Mouse (Mus musculus): ENCODE measurements around the gene Zbtb48. TPM values are rescaled to one million over a fixed set of nuclear protein-coding genes. Genes with fewer than 3 reads are reported as not detected.

The Zbtb48 gene
- polyA plus RNA-seq (2012; fragmentation: generic; extraction: Trizol) = 8.6 TPM
- long read RNA-seq, experiment 1, partial matches to known transcripts = 2 of 7 reads
- long read RNA-seq, experiment 1, other reads (novel, unspliced or antisense) = 3 of 7 reads
- long read RNA-seq, experiment 2, transcript Zbtb48-201 (11 exons, 2,218 nt) = major isoform, 19 of 39 reads
- long read RNA-seq, experiment 2, partial matches to known transcripts = 2 of 39 reads
- long read RNA-seq, experiment 2, other reads (novel, unspliced or antisense) = 17 of 39 reads

DNA sequence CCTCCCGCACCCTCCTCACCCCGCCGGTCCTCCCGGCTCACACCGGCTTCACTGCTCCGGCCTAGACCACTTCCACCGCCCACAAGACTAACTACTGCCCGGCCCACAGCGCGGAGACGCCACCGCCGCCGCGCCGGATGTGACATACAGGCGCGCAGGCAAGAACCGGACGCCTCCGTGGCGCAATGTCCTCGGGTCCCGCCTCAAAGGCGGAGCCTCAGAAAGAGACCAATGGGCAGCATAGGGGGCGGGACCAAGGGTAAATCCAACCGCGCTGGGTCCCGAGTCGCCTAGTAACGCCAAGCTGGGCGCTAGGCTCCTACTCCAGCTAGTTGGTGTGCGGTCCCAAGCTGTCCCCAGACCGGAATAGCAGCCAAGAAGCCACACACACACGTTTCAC is at the start of gene Zbtb48:
Gene Zbtb48, minus strand, starts transcription at position 148 of the 400 bp plus-strand sequence.
- no peaks in the 10 kb centered on the region for H3K27me3 ChIP-seq (ENCODE audit: control insufficient read depth, insufficient read depth, insufficient read length)

DNA sequence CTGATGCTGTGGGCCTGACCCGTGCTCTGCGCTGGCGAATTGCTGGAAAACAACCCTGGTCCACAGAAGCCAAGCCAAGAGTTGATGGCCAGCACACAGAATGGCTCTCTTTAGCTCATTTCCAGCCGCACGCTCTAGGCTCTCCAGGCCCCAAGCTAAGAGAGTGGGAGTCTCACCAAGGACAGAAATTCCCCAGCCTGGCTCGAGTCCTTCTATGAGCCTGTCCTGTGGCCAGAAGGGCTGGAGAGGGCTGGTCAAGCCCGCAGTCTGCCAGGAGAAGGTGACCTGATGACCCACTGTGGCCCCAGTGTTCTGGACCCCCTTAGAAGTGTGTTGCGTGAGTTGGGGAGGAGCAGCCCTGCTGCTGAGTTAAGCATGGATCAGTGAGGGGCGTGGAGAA is 49.7 kb upstream of the Zbtb48 start:
- Histone ChIP-seq H3K79me3 (ENCODE audit: low read depth) (no peaks in the 10 kb centered on the region), H3K27me3 (ENCODE audit: control insufficient read depth, insufficient read depth, insufficient read length) (no peaks in the 10 kb centered on the region), H3K79me2 (ENCODE audit: control insufficient read depth, insufficient read depth) (no peaks in the 10 kb centered on the region), H3ac (ENCODE audit: control insufficient read depth, insufficient read length, low read depth) (no peak overlapping the region), H3K36me3 (ENCODE audit: control insufficient read depth, insufficient read depth) (no peaks in the 10 kb centered on the region), H3K4me3 (ENCODE audit: insufficient read depth, poor library complexity, severe bottlenecking) (no peak overlapping the region)
- TF ChIP-seq MYOG (IDR thresholded peaks at IDR 0.05; ENCODE audit: control insufficient read depth, extremely low read depth, insufficient read length) (no peak), MAX (IDR thresholded peaks at IDR 0.05) (no peak), USF1 (IDR thresholded peaks at IDR 0.05; ENCODE audit: low read depth) (no peak), CTCF (IDR thresholded peaks at IDR 0.05; ENCODE audit: control insufficient read depth, insufficient read depth, insufficient read length) (no peak), MYOD1 (IDR thresholded peaks at IDR 0.05; ENCODE audit: control insufficient read depth, insufficient read length, low read depth) (no peak), FOSL1 (IDR thresholded peaks at IDR 0.05; ENCODE audit: insufficient read depth, low read length, poor library complexity, severe bottlenecking) (no peak), CEBPB (IDR thresholded peaks at IDR 0.05; ENCODE audit: low read depth) (no peak)

More for the DNA sequence above, at the start of gene Zbtb48:
- H3ac ChIP-seq (ENCODE audit: control insufficient read depth, insufficient read length, low read depth) = peak within 1 kb of the TSS; percentile 90
- peak within 1 kb of the TSS; percentile 74 for H3K4me3 ChIP-seq (ENCODE audit: insufficient read depth, poor library complexity, severe bottlenecking)
- TF ChIP-seq MYOD1 (IDR thresholded peaks at IDR 0.05; ENCODE audit: control insufficient read depth, insufficient read length, low read depth) (no peak), CTCF (IDR thresholded peaks at IDR 0.05; ENCODE audit: control insufficient read depth, insufficient read depth, insufficient read length) (no peak), USF1 (IDR thresholded peaks at IDR 0.05; ENCODE audit: low read depth) (no peak), FOSL1 (IDR thresholded peaks at IDR 0.05; ENCODE audit: insufficient read depth, low read length, poor library complexity, severe bottlenecking) (no peak), CEBPB (IDR thresholded peaks at IDR 0.05; ENCODE audit: low read depth) (peak; percentile 78), MAX (IDR thresholded peaks at IDR 0.05) (peak; percentile 8), MYOG (IDR thresholded peaks at IDR 0.05; ENCODE audit: control insufficient read depth, extremely low read depth, insufficient read length) (no peak)
- peaks cover 46% of the 10 kb centered on the region for H3K79me2 ChIP-seq (ENCODE audit: control insufficient read depth, insufficient read depth)
- H3K36me3 ChIP-seq (ENCODE audit: control insufficient read depth, insufficient read depth) = peaks cover 22% of the 10 kb centered on the region
- H3K79me3 ChIP-seq (ENCODE audit: low read depth) = peaks cover 29% of the 10 kb centered on the region

DNA sequence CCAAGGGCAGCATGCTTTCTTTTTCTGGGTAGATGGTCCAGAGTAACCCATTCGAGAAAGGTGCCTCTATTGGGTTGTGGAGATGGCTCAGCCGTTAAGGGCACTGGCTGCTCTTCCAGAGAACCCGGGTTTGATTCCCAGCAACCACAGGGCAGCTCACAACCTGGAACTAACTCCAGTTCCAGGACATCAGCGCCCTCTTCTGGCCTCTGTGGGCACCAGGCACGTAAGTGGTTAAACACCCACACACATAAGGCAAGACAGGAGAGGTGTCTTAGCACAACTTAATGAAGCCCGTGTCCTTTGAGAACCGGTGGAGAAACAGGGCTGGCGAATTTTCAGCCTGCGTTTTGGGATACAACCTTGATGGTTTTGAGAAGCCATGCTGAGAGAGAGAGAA is 47.1 kb upstream of the Zbtb48 start:
- H3K79me3 ChIP-seq (ENCODE audit: low read depth) = no peaks in the 10 kb centered on the region
- TF ChIP-seq MYOG (IDR thresholded peaks at IDR 0.05; ENCODE audit: control insufficient read depth, extremely low read depth, insufficient read length) (no peak), FOSL1 (IDR thresholded peaks at IDR 0.05; ENCODE audit: insufficient read depth, low read length, poor library complexity, severe bottlenecking) (no peak), CEBPB (IDR thresholded peaks at IDR 0.05; ENCODE audit: low read depth) (no peak), USF1 (IDR thresholded peaks at IDR 0.05; ENCODE audit: low read depth) (no peak), MYOD1 (IDR thresholded peaks at IDR 0.05; ENCODE audit: control insufficient read depth, insufficient read length, low read depth) (no peak), CTCF (IDR thresholded peaks at IDR 0.05; ENCODE audit: control insufficient read depth, insufficient read depth, insufficient read length) (no peak), MAX (IDR thresholded peaks at IDR 0.05) (no peak)
- no peaks in the 10 kb centered on the region for H3K27me3 ChIP-seq (ENCODE audit: control insufficient read depth, insufficient read depth, insufficient read length)

DNA sequence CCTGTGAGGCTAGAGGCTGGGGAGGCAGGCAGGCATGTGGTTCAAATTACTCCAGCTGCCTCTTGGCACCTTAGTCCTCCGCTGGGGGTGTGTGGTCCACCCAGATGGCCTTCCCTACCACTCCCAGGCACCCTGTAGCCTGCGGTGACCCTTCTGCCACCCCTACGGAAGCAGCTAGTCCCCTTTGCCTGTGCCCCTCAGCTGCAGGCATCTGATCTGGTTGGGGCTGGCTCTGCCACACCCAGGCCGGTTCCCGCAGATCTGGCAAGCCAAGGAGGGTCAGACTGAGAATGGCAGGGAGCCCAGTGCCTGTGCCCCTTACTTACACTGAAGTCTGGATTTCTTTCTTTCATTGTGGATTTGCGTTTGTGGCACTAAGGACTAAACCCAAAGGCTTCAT is 46.2 kb upstream of the Zbtb48 start:
- Histone ChIP-seq H3K27me3 (ENCODE audit: control insufficient read depth, insufficient read depth, insufficient read length) (no peaks in the 10 kb centered on the region), H3K79me2 (ENCODE audit: control insufficient read depth, insufficient read depth) (no peaks in the 10 kb centered on the region), H3K4me3 (ENCODE audit: insufficient read depth, poor library complexity, severe bottlenecking) (no peak overlapping the region), H3ac (ENCODE audit: control insufficient read depth, insufficient read length, low read depth) (no peak overlapping the region), H3K36me3 (ENCODE audit: control insufficient read depth, insufficient read depth) (no peaks in the 10 kb centered on the region), H3K79me3 (ENCODE audit: low read depth) (no peaks in the 10 kb centered on the region)
- TF ChIP-seq USF1 (IDR thresholded peaks at IDR 0.05; ENCODE audit: low read depth) (no peak), MYOG (IDR thresholded peaks at IDR 0.05; ENCODE audit: control insufficient read depth, extremely low read depth, insufficient read length) (no peak), MAX (IDR thresholded peaks at IDR 0.05) (no peak), CEBPB (IDR thresholded peaks at IDR 0.05; ENCODE audit: low read depth) (no peak), CTCF (IDR thresholded peaks at IDR 0.05; ENCODE audit: control insufficient read depth, insufficient read depth, insufficient read length) (no peak), FOSL1 (IDR thresholded peaks at IDR 0.05; ENCODE audit: insufficient read depth, low read length, poor library complexity, severe bottlenecking) (no peak), MYOD1 (IDR thresholded peaks at IDR 0.05; ENCODE audit: control insufficient read depth, insufficient read length, low read depth) (no peak)

More for the DNA sequence above, 47.1 kb upstream of the Zbtb48 start:
- no peak overlapping the region for H3K4me3 ChIP-seq (ENCODE audit: insufficient read depth, poor library complexity, severe bottlenecking)
- no peak overlapping the region for H3ac ChIP-seq (ENCODE audit: control insufficient read depth, insufficient read length, low read depth)
- no peaks in the 10 kb centered on the region for H3K36me3 ChIP-seq (ENCODE audit: control insufficient read depth, insufficient read depth)
- H3K79me2 ChIP-seq (ENCODE audit: control insufficient read depth, insufficient read depth) = no peaks in the 10 kb centered on the region

- Histone ChIP-seq H3K27me3 (ENCODE audit: control insufficient read depth, insufficient read depth, insufficient read length) (no peaks in the 10 kb centered on the region), H3K36me3 (ENCODE audit: control insufficient read depth, insufficient read depth) (no peaks in the 10 kb centered on the region), H3K4me3 (ENCODE audit: insufficient read depth, poor library complexity, severe bottlenecking) (no peak overlapping the region), H3K79me3 (ENCODE audit: low read depth) (no peaks in the 10 kb centered on the region), H3ac (ENCODE audit: control insufficient read depth, insufficient read length, low read depth) (no peak overlapping the region), H3K79me2 (ENCODE audit: control insufficient read depth, insufficient read depth) (no peaks in the 10 kb centered on the region)
- TF ChIP-seq CEBPB (IDR thresholded peaks at IDR 0.05; ENCODE audit: low read depth) (no peak), MAX (IDR thresholded peaks at IDR 0.05) (no peak), FOSL1 (IDR thresholded peaks at IDR 0.05; ENCODE audit: insufficient read depth, low read length, poor library complexity, severe bottlenecking) (no peak), MYOG (IDR thresholded peaks at IDR 0.05; ENCODE audit: control insufficient read depth, extremely low read depth, insufficient read length) (no peak), MYOD1 (IDR thresholded peaks at IDR 0.05; ENCODE audit: control insufficient read depth, insufficient read length, low read depth) (no peak), USF1 (IDR thresholded peaks at IDR 0.05; ENCODE audit: low read depth) (no peak), CTCF (IDR thresholded peaks at IDR 0.05; ENCODE audit: control insufficient read depth, insufficient read depth, insufficient read length) (no peak)
These were observed 45.2 kb upstream of the Zbtb48 start for GRCm38 (mm10) chr4:152072655-152073054.

Measured in C2C12 (cell line).